Mouse (Mus musculus) intestine, embryonic 16.5 days (tissue): Measurements from ENCODE around the gene Olfr358. TPM values are rescaled to one million over a fixed set of nuclear protein-coding genes. Genes with fewer than 3 reads are reported as not detected.

Experiments used
- ATAC-seq: fragments of 200-750 bp; cut with Nextera tagmentation; 2 replicates; pipeline ENCODE4 v1.8.0; 2017; ENCODE audit warnings: moderate TSS enrichment, moderate library complexity
- H3K27ac ChIP-seq: fragments of 300-500 bp; sonication (generic); 2 replicates; pipeline ENCODE4 v1.5.1; 2014; ENCODE audit warnings: mild to moderate bottlenecking, low read length
- H3K27me3 ChIP-seq: fragments of 300-500 bp; sonication (generic); replicated peaks from 2 replicates; pipeline ENCODE4 v1.6.1; 2014; ENCODE audit warnings: low read length, control low read depth, mixed read lengths; ENCODE audit not compliant: control insufficient read depth, insufficient read depth
- H3K36me3 ChIP-seq: fragments of 300-500 bp; sonication (generic); 2 replicates; pipeline ENCODE4 v1.6.1; 2014; ENCODE audit warnings: low read length, control low read depth; ENCODE audit not compliant: control insufficient read depth, insufficient read depth
- H3K4me1 ChIP-seq: fragments of 300-500 bp; sonication (generic); 2 replicates; pipeline ENCODE4 v1.6.1; 2014; ENCODE audit warnings: low read length, control low read depth, mixed read lengths; ENCODE audit not compliant: control insufficient read depth, insufficient read depth
- H3K4me2 ChIP-seq: fragments of 300-500 bp; sonication (generic); 2 replicates; pipeline ENCODE4 v1.6.1; 2014; ENCODE audit warnings: low read depth, low read length, control low read depth
- H3K4me3 ChIP-seq: fragments of 300-500 bp; sonication (generic); 2 replicates; pipeline ENCODE4 v1.5.1; 2014; ENCODE audit warnings: mild to moderate bottlenecking, low read length
- H3K9ac ChIP-seq: fragments of 300-500 bp; sonication (generic); 2 replicates; pipeline ENCODE4 v1.6.1; 2014; ENCODE audit warnings: low read depth, low read length
- H3K9me3 ChIP-seq: fragments of 300-500 bp; sonication (generic); 2 replicates; pipeline ENCODE4 v1.6.1; 2016; ENCODE audit warnings: low read length, control low read depth; ENCODE audit not compliant: control insufficient read depth
- WGBS: fragments of 180-500 bp; shearing (Covaris S2); extraction: QIAGEN DNeasy Blood & Tissue Kit; methylation state at CpG from one replicate; pipeline ENCODE4 v1.1.7; 2014; 5-methylcytosine and 5-hydroxymethylcytosine counted together
- polyA plus RNA-seq: library from polyadenylated mRNA; unstranded; fragments of >200 nt; fragmentation: Nextera tagmentation; extraction: Ambion mirVana; gene quantifications from 2 replicates; pipeline ENCODE4 v1.2.1, GENCODE M21; 2015

The Olfr358 gene
- not detected in 2 replicates for polyA plus RNA-seq

DNA sequence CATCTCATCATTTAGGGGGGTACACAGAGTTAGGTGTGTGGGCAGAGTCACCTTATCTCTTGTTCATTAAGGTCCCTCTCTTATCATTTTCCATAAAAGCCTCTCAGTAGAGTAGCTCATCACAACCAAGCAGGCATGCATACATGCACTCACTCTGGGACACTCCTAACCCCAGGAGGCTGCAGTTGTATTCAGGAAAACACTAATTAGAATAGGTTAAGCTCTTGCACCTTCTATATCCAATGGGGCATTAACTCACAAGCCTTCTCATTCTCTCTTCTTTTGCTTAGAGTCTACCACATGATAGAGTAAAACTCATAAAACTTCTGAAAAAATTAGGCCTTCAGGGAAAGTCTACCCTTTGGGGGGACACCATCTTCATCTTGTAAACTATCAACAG lies at the start of gene Olfr358:
Olfr358 (minus strand) TSS at position 101 of the 400 bp plus-strand sequence.
- Histone ChIP-seq H3K4me3 (no peak within 1 kb of the TSS), H3K9me3 (no peaks in the 10 kb centered on the region), H3K36me3 (no peaks in the 10 kb centered on the region), H3K9ac (no peak within 1 kb of the TSS), H3K27ac (no peak within 1 kb of the TSS), H3K4me2 (no peak within 1 kb of the TSS), H3K27me3 (no peaks in the 10 kb centered on the region), H3K4me1 (no peaks in the 10 kb centered on the region)
- no peak for ATAC-seq

DNA sequence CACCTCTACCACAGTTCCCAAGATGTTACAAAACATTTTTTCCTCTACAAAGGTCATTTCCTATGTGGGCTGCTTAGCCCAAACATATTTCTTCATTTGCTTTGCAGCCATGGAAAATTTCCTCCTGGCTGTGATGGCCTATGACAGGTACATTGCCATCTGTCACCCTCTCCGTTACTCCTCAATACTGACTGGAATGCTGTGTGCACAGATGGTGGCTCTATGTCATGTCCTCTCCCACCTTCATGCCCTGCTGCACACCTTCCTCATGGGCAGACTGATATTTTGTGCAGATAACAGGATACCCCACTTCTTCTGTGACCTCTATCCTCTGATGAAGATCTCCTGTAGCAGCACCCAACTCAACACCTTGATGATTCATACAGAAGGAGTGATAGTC lies 12.1 kb downstream of the Olfr358 start:
- Histone ChIP-seq H3K9me3 (no peaks in the 10 kb centered on the region), H3K4me2 (no peak overlapping the region), H3K9ac (no peak overlapping the region), H3K4me1 (no peaks in the 10 kb centered on the region), H3K27ac (no peak overlapping the region), H3K4me3 (no peak overlapping the region), H3K36me3 (no peaks in the 10 kb centered on the region), H3K27me3 (no peaks in the 10 kb centered on the region)
- WGBS, result 78% methylated on average over 1 of the region's 1 CpGs
- no peak for ATAC-seq

DNA sequence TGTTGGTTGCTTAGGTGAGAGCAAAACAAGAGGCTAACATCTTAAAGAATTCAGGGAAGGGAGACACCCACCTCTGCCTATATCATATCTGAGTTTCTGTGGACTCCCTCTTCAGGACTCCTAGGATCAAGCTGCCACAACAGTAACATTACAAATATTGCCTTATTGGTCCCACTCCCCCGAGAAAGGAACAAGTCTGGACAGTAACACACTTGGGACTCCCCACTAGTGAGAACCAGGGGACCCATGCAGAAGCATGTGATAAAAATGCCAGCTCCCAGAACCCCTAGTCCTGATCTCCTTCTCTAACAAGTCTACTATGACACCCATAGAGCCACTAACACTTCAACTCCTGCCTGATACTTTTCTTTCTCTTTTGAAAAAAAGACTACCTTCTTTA lies 15.6 kb downstream of the Olfr358 start, which contains the start of gene Olfr357:
Olfr357 (plus strand) TSS at position 301 of the 400 bp plus-strand sequence.
- H3K36me3 ChIP-seq, result no peaks in the 10 kb centered on the region
- H3K4me1 ChIP-seq, result no peaks in the 10 kb centered on the region
- no peak within 1 kb of the TSS for H3K4me3 ChIP-seq
- no peaks in the 10 kb centered on the region for H3K27me3 ChIP-seq
- WGBS, result 50% methylated on average over 1 of the region's 1 CpGs
- ATAC-seq, result no peak
- H3K9ac ChIP-seq, result no peak within 1 kb of the TSS
- no peaks in the 10 kb centered on the region for H3K9me3 ChIP-seq
- no peak within 1 kb of the TSS for H3K27ac ChIP-seq
- no peak within 1 kb of the TSS for H3K4me2 ChIP-seq

Other genes starting within 250 kb of the Olfr358 start
- gene Olfr348, start 225.1 kb downstream of the Olfr358 start, polyA plus RNA-seq, result not detected in 2 replicates
- not detected in 2 replicates for gene Olfr50, start 218.8 kb downstream of the Olfr358 start, polyA plus RNA-seq
- gene Olfr3, start 192.3 kb downstream of the Olfr358 start, polyA plus RNA-seq, result not detected in 2 replicates
- not detected in 2 replicates for gene Olfr350, start 163.0 kb downstream of the Olfr358 start, polyA plus RNA-seq
- not detected in 2 replicates for gene Olfr351, start 146.7 kb downstream of the Olfr358 start, polyA plus RNA-seq
- gene Olfr352, start 140.9 kb downstream of the Olfr358 start, polyA plus RNA-seq, result not detected in 2 replicates
- not detected in 2 replicates for gene Olfr353, start 116.4 kb downstream of the Olfr358 start, polyA plus RNA-seq
- gene Olfr354, start 103.7 kb downstream of the Olfr358 start, polyA plus RNA-seq, result not detected in 2 replicates
- gene Olfr355, start 80.4 kb downstream of the Olfr358 start, polyA plus RNA-seq, result not detected in 2 replicates
- not detected in 2 replicates for gene Olfr356, start 72.2 kb downstream of the Olfr358 start, polyA plus RNA-seq
- not detected in 2 replicates for gene Olfr357, start 15.5 kb downstream of the Olfr358 start, polyA plus RNA-seq
- gene Olfr360, start 56.4 kb upstream of the Olfr358 start, polyA plus RNA-seq, result not detected in 2 replicates
- not detected in 2 replicates for gene Olfr361, start 80.0 kb upstream of the Olfr358 start, polyA plus RNA-seq
- gene Olfr362, start 108.6 kb upstream of the Olfr358 start, polyA plus RNA-seq, result not detected in 2 replicates
- gene Olfr364-ps1, start 130.0 kb upstream of the Olfr358 start, polyA plus RNA-seq, result not detected in 2 replicates
- not detected in 2 replicates for gene Olfr365, start 178.9 kb upstream of the Olfr358 start, polyA plus RNA-seq
- gene Olfr366, start 202.2 kb upstream of the Olfr358 start, polyA plus RNA-seq, result not detected in 2 replicates